Mouse (Mus musculus): ENCODE data around the gene Notch4.

DNA sequence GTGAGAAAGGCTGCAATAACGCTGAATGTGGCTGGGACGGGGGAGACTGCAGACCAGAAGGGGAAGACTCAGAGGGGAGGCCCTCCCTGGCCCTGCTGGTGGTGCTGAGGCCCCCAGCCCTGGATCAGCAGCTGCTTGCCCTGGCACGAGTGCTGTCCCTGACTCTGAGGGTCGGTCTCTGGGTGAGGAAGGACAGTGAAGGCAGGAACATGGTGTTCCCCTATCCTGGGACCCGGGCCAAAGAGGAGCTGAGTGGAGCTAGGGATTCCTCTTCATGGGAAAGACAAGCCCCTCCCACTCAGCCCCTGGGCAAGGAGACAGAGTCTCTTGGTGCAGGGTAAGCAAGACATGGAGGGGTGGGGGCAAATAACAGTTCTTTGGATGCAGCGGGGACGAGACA is 19.3 kb downstream of the Notch4 start:
- TF ChIP-seq CTCF (conservative IDR thresholded peaks at IDR 0.05 in 1 of 2, IDR thresholded peaks at IDR 0.05 in 1 of 2; ENCODE audit: low read depth in 2 of 2, low read length in 2 of 2) (no peak), POLR2A (IDR thresholded peaks at IDR 0.05; ENCODE audit: low read depth, low read length) (no peak), KAT2A (IDR thresholded peaks at IDR 0.05; ENCODE audit: insufficient replicate concordance, low read length) (no peak), USF1 (IDR thresholded peaks at IDR 0.05; ENCODE audit: low read depth, low read length) (no peak), BHLHE40 (IDR thresholded peaks at IDR 0.05; ENCODE audit: low read depth, low read length) (no peak), RCOR1 (conservative IDR thresholded peaks at IDR 0.05; ENCODE audit: low read depth, low read length) (no peak)
